Comparison of ENCODE assay signal across 9 mouse cellular contexts in genomic region chr1:136228328-136229039, GRCm38 (mm10). TPM values are rescaled to one million over a fixed set of nuclear protein-coding genes. Genes with fewer than 3 reads are reported as not detected.
DNase-seq lines count a peak whose midpoint lies in the region; ATAC-seq and TF ChIP-seq lines count a peak whose summit lies in the region.
"Had no signal": no experiment of that assay in that cellular context is flagged by ENCODE, and none has a peak within 500 bp of the region (broad histone marks: within the 10 kb centered on the region; RNA-seq: fewer than 3 reads in every experiment).

No protein-coding gene starts in this region.

- peaks cover 2% of the 10 kb centered on the region; the same call in 1 of the 2 replicates for H3K4me1 ChIP-seq in heart, postnatal 0 days (ENCODE audit: control insufficient read depth, insufficient read depth)
- peaks cover 55% of the 10 kb centered on the region for H3K4me1 ChIP-seq in limb, embryonic 13.5 days
- peaks cover 24% of the 10 kb centered on the region for H3K4me1 ChIP-seq in neural tube, embryonic 14.5 days (ENCODE audit: control insufficient read depth, insufficient read depth, low read length)

- no peak for ATAC-seq in heart, postnatal 0 days (ENCODE audit: insufficient read depth, low read depth)
- ATAC-seq in limb, embryonic 13.5 days (ENCODE audit: low FRiP score, low read depth): no peak
- peak; percentile 13; the same call in 1 of the 2 replicates for ATAC-seq in neural tube, embryonic 14.5 days (ENCODE audit: low read depth)
- no peak for ATAC-seq in cerebellum, adult (ENCODE audit: insufficient number of reproducible peaks, low FRiP score, low TSS enrichment)

- WGBS in heart, postnatal 0 days: 22% methylated on average over 13 of the region's 13 CpGs
- WGBS in limb, embryonic 13.5 days: 26% methylated on average over 13 of the region's 13 CpGs
- 7% methylated on average over 13 of the region's 13 CpGs for WGBS in neural tube, embryonic 14.5 days

- no peak overlapping the region for H3K27ac ChIP-seq in heart, postnatal 0 days (ENCODE audit: low read depth)
- H3K27ac ChIP-seq in limb, embryonic 13.5 days: peak overlapping the region; percentile 15; the same call in 1 of the 2 replicates
- H3K27ac ChIP-seq in neural tube, embryonic 14.5 days (ENCODE audit: low read depth, low read length): no peak overlapping the region

- peak overlapping the region; percentile 19; the same call in 1 of the 2 replicates for H3K4me2 ChIP-seq in heart, postnatal 0 days (ENCODE audit: low read depth, low read length)
- peak overlapping the region; percentile 81 for H3K4me2 ChIP-seq in limb, embryonic 13.5 days (replicated peaks)
- H3K4me2 ChIP-seq in neural tube, embryonic 14.5 days (ENCODE audit: low read depth, low read length): no peak overlapping the region

- H3K9ac ChIP-seq in heart, postnatal 0 days (replicated peaks; ENCODE audit: low read depth, low read length): no peak overlapping the region
- peak overlapping the region; percentile 25 for H3K9ac ChIP-seq in limb, embryonic 13.5 days
- no peak overlapping the region for H3K9ac ChIP-seq in neural tube, embryonic 14.5 days (replicated peaks; ENCODE audit: low read depth, low read length)

- DNase-seq in urinary bladder, postnatal 14 days (ENCODE audit: low spot score): peak; percentile 58
- no peak for DNase-seq in urinary bladder, postnatal 4 days (ENCODE audit: low spot score in 2 of 2)
- no peak for DNase-seq in heart, postnatal 0 days (ENCODE audit: low spot score)
- DNase-seq in gastrocnemius, postnatal 36 days: no peak
- no peak for DNase-seq in spleen, postnatal 4 days (ENCODE audit: low spot score in 2 of 2)

- TF ChIP-seq CTCF in heart, postnatal 0 days (IDR thresholded peaks at IDR 0.05; ENCODE audit: low read depth): no peak

- intact Hi-C loops in gastrocnemius, postnatal 36 days (cut with DNase I): no loop called here

- no peaks in the 10 kb centered on the region for H3K36me3 ChIP-seq in heart, postnatal 0 days (replicated peaks; ENCODE audit: control insufficient read depth, insufficient read depth, low read length)
- H3K36me3 ChIP-seq in limb, embryonic 13.5 days: peaks cover 48% of the 10 kb centered on the region
- no peaks in the 10 kb centered on the region for H3K36me3 ChIP-seq in neural tube, embryonic 14.5 days (ENCODE audit: control insufficient read depth, insufficient read depth, low read length)

- no peak for TF ChIP-seq EP300 in heart, postnatal 0 days (IDR thresholded peaks at IDR 0.05; ENCODE audit: low read depth)

- no peak overlapping the region for H3K4me3 ChIP-seq in heart, postnatal 0 days (ENCODE audit: low read depth, low read length)
- no peak overlapping the region for H3K4me3 ChIP-seq in limb, embryonic 13.5 days
- no peak overlapping the region for H3K4me3 ChIP-seq in neural tube, embryonic 14.5 days (ENCODE audit: low read depth, low read length)

- H3K9me3 ChIP-seq in heart, postnatal 0 days (replicated peaks; ENCODE audit: control insufficient read depth, low read length): no peaks in the 10 kb centered on the region
- no peaks in the 10 kb centered on the region for H3K9me3 ChIP-seq in limb, embryonic 13.5 days
- H3K9me3 ChIP-seq in neural tube, embryonic 14.5 days (ENCODE audit: control insufficient read depth, low read length): no peaks in the 10 kb centered on the region

- H3K27me3 ChIP-seq in heart, postnatal 0 days (ENCODE audit: control insufficient read depth, insufficient read depth, low read length): peaks cover 48% of the 10 kb centered on the region
- H3K27me3 ChIP-seq in limb, embryonic 13.5 days: no peaks in the 10 kb centered on the region
- H3K27me3 ChIP-seq in neural tube, embryonic 14.5 days (ENCODE audit: control insufficient read depth, insufficient read depth, low read length): no peaks in the 10 kb centered on the region

RNA-seq across cellular contexts. Expression of gene Inava, which starts 5.6 kb away (rescaled TPM):
- 0.42 and 0.70 TPM in 2 replicates for total RNA-seq in heart, postnatal 0 days (2014; rRNA removed; ENCODE audit: low replicate concordance)
- 0.21 TPM in 1 of 2 replicates, not detected in the other for polyA plus RNA-seq in heart, postnatal 0 days (2015; fragmentation: Nextera tagmentation; extraction: Ambion mirVana)
- 18.8 and 21.1 TPM in 2 replicates for polyA plus RNA-seq in limb, embryonic 13.5 days (2015; fragmentation: Nextera tagmentation; extraction: Ambion mirVana)
- polyA plus RNA-seq in neural tube, embryonic 14.5 days (2014; fragmentation: Nextera tagmentation; extraction: Ambion mirVana): 2.3 and 2.6 TPM in 2 replicates
- not detected for total RNA-seq in gastrocnemius, postnatal 36 days (2021)

RNA-seq across cellular contexts. Expression of gene Mroh3, which starts 15.9 kb away (rescaled TPM):
- total RNA-seq in heart, postnatal 0 days (2014; rRNA removed; ENCODE audit: low replicate concordance): not detected in 2 replicates
- polyA plus RNA-seq in heart, postnatal 0 days (2015; fragmentation: Nextera tagmentation; extraction: Ambion mirVana): not detected in 2 replicates
- 0.17 TPM in 1 of 2 replicates, not detected in the other for polyA plus RNA-seq in limb, embryonic 13.5 days (2015; fragmentation: Nextera tagmentation; extraction: Ambion mirVana)
- not detected in 2 replicates for polyA plus RNA-seq in neural tube, embryonic 14.5 days (2014; fragmentation: Nextera tagmentation; extraction: Ambion mirVana)
- total RNA-seq in gastrocnemius, postnatal 36 days (2021): not detected
- total RNA-seq: adrenal gland, adult 18-20 months had no signal

RNA-seq across cellular contexts. Expression of gene Gpr25, which starts 32.2 kb away (rescaled TPM):
- total RNA-seq in heart, postnatal 0 days (2014; rRNA removed; ENCODE audit: low replicate concordance): not detected in 2 replicates
- not detected in 2 replicates for polyA plus RNA-seq in heart, postnatal 0 days (2015; fragmentation: Nextera tagmentation; extraction: Ambion mirVana)
- not detected in 2 replicates for polyA plus RNA-seq in limb, embryonic 13.5 days (2015; fragmentation: Nextera tagmentation; extraction: Ambion mirVana)
- polyA plus RNA-seq in neural tube, embryonic 14.5 days (2014; fragmentation: Nextera tagmentation; extraction: Ambion mirVana): 0.67 and 0.70 TPM in 2 replicates
- not detected for total RNA-seq in gastrocnemius, postnatal 36 days (2021)
- total RNA-seq: adrenal gland, adult 18-20 months had no signal
